Mouse (Mus musculus) cerebellum, postnatal 10 days (tissue): ENCODE data around the gene Shank2.

Experiments
- DNase-seq, 2 experiments: peaks; one replicate each; pipeline ENCODE4 v3.0.0; 2021; ENCODE audit warnings: mixed read lengths in 2 of 2

Shank2 gene

GRCm38 (mm10) chr7:144031611-144032010, 29.9 kb downstream of the Shank2 start:
- no peak for DNase-seq

- DNase-seq = peak; percentile 37 to 38
These were observed 35.8 kb downstream of the Shank2 start for GRCm38 (mm10) chr7:144037541-144037940.

DNA sequence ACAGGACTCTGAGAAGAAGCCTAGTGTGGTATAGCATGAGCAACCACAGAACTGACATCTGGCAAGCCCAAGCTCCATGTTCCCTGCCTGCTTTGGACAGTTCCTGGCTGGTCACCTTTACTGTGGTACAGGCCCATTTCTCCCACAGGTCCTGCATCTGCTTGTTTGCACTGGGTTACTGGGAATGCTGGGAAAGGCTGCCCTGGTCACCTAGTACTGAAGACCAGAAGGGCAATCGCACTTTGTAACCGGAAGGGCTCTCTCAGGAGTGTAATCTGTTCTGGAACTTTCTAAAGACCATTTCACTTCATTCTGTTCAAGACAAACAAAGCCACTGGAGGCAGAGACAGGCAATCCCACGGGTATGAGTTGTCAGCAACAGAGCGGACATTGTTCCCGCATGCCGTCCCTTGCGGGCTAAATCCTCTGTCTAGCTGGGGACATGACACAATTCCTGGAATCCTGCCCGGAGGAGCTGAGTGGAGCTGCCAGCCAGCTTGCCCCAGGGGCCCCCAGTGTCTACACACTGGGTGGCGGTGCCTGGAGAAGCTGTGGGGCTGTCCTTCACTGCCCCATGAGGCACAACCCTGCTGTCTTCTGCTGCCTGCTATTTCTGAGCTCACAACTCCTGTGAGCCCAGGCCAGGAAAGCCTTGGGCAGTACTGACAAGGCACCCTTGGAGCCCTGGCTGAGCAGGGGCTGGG, 36.4 kb downstream of the Shank2 start:
- peak; percentile 70 to 78 for DNase-seq

DNA sequence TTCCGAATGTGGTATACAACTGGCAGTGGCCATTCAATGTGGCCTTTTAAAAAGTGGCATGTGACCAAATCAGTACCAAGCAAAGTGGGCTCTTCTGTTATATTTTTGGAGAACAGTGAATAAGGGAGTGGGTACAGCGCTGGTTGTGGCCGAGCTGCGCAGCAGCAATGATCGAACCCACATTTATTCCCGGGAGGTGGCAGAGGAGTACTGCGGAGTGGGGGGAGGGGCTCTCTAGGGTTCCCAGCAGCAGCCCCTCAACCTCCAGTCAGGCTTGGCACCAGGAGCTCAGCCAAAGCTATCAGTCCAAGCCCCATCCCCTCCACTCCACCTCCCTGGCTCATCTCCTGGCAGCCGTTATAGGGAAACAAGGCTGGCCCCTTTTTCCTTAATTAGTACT, 37.0 kb downstream of the Shank2 start:
- DNase-seq = peak; percentile 35 to 51

- DNase-seq = no peak
These were observed 38.6 kb downstream of the Shank2 start for GRCm38 (mm10) chr7:144040328-144040727.

GRCm38 (mm10) chr7:144052076-144052475, 50.3 kb downstream of the Shank2 start:
- DNase-seq = peak; percentile 40 to 43

- no peak for DNase-seq
These were observed 53.5 kb downstream of the Shank2 start for GRCm38 (mm10) chr7:144055188-144055587.

GRCm38 (mm10) chr7:144055702-144056531, 54.2 kb downstream of the Shank2 start:
- peak; percentile 44 to 52 for DNase-seq

- DNase-seq = no peak
These were observed 68.6 kb downstream of the Shank2 start for GRCm38 (mm10) chr7:144070162-144070949.

GRCm38 (mm10) chr7:144072219-144072618, 70.5 kb downstream of the Shank2 start:
- peak; percentile 60 to 74 for DNase-seq

GRCm38 (mm10) chr7:144072856-144073255, 71.1 kb downstream of the Shank2 start:
- DNase-seq = peak; percentile 57 to 60

DNA sequence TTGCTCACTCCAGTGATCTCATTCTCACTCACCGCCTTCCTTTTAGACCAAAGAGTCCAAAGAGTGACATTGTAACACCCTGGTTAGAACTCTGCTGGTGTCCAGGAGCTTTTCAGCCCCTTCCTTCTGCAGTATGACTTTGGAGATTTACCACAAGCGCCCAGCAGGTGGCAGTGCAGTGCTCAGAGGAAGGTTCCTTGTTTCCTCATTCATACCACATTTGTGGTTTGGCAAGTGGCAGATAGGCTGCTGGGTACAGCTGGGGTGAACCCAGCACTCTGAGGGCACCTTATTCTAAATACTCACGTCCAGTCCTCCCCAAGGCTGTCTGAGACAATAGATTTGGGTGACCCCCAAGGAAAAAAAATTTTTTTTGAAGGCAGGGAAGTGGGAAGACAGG, 73.0 kb downstream of the Shank2 start:
- DNase-seq = peak; percentile 90 to 92

GRCm38 (mm10) chr7:144078661-144079060, 76.9 kb downstream of the Shank2 start:
- DNase-seq = peak; percentile 68 to 77

GRCm38 (mm10) chr7:144079861-144080260, 78.1 kb downstream of the Shank2 start:
- no peak for DNase-seq

DNA sequence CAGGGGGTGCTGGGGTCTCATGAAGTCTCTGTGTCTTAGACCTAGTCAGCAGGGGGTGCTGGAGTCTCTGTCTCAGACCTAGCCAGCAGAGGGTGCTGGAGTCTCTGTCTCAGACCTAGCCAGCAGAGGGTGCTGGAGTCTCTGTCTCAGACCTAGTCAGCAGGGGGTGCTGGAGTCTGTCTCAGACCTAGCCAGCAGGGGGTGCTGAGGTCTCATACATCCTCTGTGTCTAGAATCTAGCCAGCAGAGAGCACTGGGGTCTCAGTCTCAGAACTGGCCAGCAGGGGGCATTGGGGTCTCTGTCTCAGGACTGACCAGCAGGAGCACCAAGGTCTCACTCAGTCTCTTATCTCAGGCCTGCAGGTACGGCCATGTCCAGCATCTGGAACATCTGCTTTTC, 79.7 kb downstream of the Shank2 start:
- peak; percentile 63 to 64 for DNase-seq

DNA sequence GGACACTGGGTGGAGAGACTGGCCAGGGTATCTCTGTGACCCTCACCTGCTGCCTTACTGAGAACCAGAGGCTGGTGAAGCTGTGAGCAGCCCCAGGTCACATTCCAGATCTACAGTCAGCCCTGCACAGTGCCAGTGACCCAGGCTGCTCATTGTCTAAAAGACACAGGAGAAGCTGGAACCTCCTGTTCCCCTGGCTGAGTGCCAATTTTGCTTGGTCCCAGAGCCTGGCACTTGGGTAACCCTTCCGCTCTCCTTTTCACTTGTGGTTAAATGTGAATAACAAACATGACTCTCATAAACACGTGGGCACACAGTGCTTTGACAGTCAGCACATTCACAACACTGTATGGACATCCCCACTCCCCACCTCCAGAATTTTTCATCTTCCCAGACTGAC, 80.2 kb downstream of the Shank2 start:
- DNase-seq = peak; percentile 57 to 59

GRCm38 (mm10) chr7:144087277-144087676, 85.5 kb downstream of the Shank2 start:
- no peak for DNase-seq

DNA sequence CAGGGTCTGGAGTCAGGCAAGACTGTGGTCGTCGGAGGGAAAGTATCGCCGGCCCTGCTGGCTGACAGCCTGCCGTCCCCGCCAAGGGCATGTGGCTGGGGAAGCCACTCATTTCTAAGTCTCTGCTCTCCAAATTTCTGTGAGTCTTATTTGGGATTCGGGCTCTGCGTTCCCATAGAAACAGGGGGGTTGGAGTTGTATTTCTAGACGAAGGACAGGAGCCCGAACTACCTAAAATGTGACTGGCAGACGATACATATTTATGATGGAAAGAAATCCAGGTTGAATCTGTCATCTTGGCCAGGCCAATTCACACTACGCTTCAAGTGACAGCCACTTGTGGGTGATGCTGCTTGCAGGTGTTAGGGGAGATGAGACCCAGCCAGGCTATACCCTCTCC, 92.4 kb downstream of the Shank2 start:
- no peak for DNase-seq

DNA sequence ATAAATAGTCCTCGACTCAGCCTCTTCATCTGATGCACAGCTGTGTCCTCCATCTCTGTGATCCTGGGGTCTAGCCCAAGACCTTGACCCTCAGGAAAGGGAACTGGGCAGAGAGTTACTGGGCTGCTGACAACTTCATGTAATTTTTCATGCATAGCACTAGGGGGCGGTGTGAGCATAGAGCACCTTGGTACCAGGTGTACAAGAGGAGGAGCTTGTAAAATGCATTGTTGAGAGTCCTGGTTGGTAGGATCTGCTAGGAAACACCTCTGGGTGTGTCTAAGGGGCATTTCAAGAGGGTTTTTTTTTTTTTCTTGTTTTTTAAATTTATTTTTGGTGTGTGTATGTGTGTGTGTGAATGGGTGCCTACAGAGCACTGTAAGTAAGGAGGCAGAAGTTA, 95.6 kb downstream of the Shank2 start:
- DNase-seq = peak; percentile 74 to 77

DNA sequence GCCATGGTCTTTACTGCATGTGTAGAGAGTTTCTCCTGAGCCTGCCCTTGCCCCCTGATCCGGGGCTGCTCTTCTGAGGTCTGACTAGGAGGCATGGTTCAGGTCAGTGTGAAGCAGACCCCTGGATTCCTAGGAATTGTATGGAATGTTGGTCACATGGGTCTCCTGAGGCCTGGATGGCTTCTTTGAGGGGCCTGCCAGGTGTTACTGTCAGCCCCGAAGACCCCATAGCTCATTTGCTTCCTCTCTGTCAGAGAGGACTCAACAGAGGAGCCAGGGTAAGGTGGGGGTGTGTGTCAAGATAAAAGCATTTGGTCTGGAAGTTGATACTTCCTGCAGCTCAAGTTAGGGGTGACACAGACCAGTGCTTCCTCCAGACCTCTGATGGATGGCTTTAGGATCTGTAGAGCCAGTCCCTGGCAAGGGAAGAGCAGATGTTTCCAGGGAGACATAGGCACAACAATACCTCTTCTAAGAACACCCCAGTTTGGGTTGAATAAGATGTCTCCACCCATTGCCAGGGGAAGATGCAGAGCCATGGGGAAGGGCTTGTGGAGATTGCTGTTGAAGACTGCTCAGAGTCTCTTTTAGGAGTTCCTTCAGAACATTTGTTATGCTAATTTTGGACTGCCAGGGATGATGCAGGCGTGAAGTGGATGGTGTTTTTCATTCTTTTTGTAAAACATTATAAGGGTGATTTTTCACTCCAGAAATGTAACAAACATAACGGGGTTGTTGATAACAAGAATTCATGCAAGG, 100.7 kb downstream of the Shank2 start:
- DNase-seq = no peak

- DNase-seq = no peak
These were observed 104.2 kb downstream of the Shank2 start for GRCm38 (mm10) chr7:144105952-144106351.

DNA sequence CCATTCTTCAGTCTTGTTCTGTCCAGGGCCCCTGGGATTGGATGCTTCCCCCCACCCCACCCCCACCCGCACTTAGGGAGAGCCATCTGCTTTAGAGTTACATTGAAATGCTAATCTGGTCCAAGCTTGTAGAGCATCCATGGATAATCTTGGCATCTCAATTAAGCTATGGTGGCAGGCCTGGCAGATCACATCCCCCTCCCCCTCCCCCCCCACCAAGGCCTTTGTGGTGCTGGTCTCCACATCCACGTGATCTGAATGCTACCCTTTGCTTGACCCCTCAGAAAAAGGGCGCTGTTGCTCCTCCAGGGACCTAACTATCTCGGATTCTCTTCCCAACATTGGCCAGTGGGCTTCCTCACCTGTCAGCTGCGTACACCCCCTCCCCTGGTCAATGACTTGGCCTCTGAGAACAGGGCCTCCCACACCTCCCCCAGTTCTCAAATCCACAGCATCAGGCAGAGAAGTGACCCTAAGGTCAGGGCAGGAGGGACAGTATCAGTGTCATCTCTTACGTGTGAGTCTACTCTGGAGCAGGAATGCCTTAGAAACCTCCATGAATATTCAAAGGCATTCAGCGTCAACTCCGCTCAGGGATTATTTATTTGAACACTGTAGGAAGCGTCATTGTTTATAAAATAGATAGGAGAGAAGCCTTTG, 104.8 kb downstream of the Shank2 start:
- peak in 1 of 2 experiments; percentile 29 for DNase-seq
